Mouse (Mus musculus) heart, postnatal 14 days (tissue): Measurements from ENCODE around the gene Itgb7. TPM values are rescaled to one million over a fixed set of nuclear protein-coding genes. Genes with fewer than 3 reads are reported as not detected.
"Not testable (repeated sequence)": the region's sequence is repeated elsewhere in the genome, so short reads cannot be mapped to it uniquely, and the experiment has no call there.

Experiments used
- DNase-seq, 2 experiments: peaks; one replicate each; pipeline ENCODE4 v3.0.0; 2021 to 2022
- intact Hi-C: fragments of 180-260 bp; cut with DNase I; formaldehyde crosslinking; loops from one replicate; pipeline ENCODE4 v1.15.1; 2025
- total RNA-seq, 2 experiments: library from RNA; stranded (reverse); gene quantifications; 2 replicates each; pipeline ENCODE4 v1.2.3; 2021

Gene Itgb7
- total RNA-seq, 2 experiments from 2014 or later: 1.5 to 1.8 TPM

- no peak for DNase-seq
- intact Hi-C loops: no loop called here
These were observed 2.2 kb upstream of the Itgb7 start for GRCm38 (mm10) chr15:102233896-102234295.

GRCm38 (mm10) chr15:102232764-102233163 is 1.0 kb upstream of the Itgb7 start:
- no peak for DNase-seq
- intact Hi-C loops: no loop called here

- DNase-seq: no peak
- intact Hi-C loops: no loop called here
These were observed 1.1 kb downstream of the Itgb7 start for GRCm38 (mm10) chr15:102230408-102231321.

GRCm38 (mm10) chr15:102225619-102226018 is 6.1 kb downstream of the Itgb7 start:
- intact Hi-C loops, DNase-seq: not testable (repeated sequence)

GRCm38 (mm10) chr15:102224992-102225617 is 6.6 kb downstream of the Itgb7 start:
- DNase-seq: no peak
- intact Hi-C loops: loop anchor here (1.0 to 5.0 kb wide), 2 partner anchors 47 to 133 kb away; no protein-coding TSS in a partner anchor

GRCm38 (mm10) chr15:102224186-102224991 is 7.4 kb downstream of the Itgb7 start:
- peak; percentile 88 to 89 for DNase-seq
- intact Hi-C loops: loop anchor here (1.0 to 5.0 kb wide), 2 partner anchors 46 to 132 kb away; no protein-coding TSS in a partner anchor

- intact Hi-C loops: loop anchor here (5.0 kb wide), 1 partner anchor 130 kb away; no protein-coding TSS in a partner anchor
- DNase-seq: no peak
These were observed 9.4 kb downstream of the Itgb7 start for GRCm38 (mm10) chr15:102222386-102222785.

- no peak for DNase-seq
- intact Hi-C loops: loop anchor here (5.0 kb wide), 1 partner anchor 100 kb away; no protein-coding TSS in a partner anchor
These were observed 14.4 kb downstream of the Itgb7 start for GRCm38 (mm10) chr15:102217325-102217724.

GRCm38 (mm10) chr15:102216459-102217228 is 15.1 kb downstream of the Itgb7 start:
- no peak for DNase-seq
- intact Hi-C loops: loop anchor here (5.0 kb wide), 1 partner anchor 99 kb away; no protein-coding TSS in a partner anchor

- DNase-seq: no peak
These were observed 16.1 kb downstream of the Itgb7 start for GRCm38 (mm10) chr15:102215624-102216023.

GRCm38 (mm10) chr15:102214132-102214531 is 17.6 kb downstream of the Itgb7 start:
- no peak for DNase-seq
- intact Hi-C loops: no loop called here

More at GRCm38 (mm10) chr15:102215624-102216023, 16.1 kb downstream of the Itgb7 start:
- intact Hi-C loops: loop anchor here (5.0 kb wide), 1 partner anchor 98 kb away; no protein-coding TSS in a partner anchor

- no peak for DNase-seq
- intact Hi-C loops: no loop called here
These were observed 19.8 kb downstream of the Itgb7 start for GRCm38 (mm10) chr15:102211895-102212294.

- DNase-seq: no peak
- intact Hi-C loops: no loop called here
These were observed 20.9 kb downstream of the Itgb7 start for GRCm38 (mm10) chr15:102210816-102211215.

- intact Hi-C loops: no loop called here
- DNase-seq: no peak
These were observed 22.6 kb downstream of the Itgb7 start for GRCm38 (mm10) chr15:102209114-102209513.

- no peak for DNase-seq
- intact Hi-C loops: no loop called here
These were observed 23.6 kb downstream of the Itgb7 start for GRCm38 (mm10) chr15:102208092-102208561.

GRCm38 (mm10) chr15:102207351-102207750 is 24.4 kb downstream of the Itgb7 start:
- DNase-seq: no peak
- intact Hi-C loops: no loop called here

GRCm38 (mm10) chr15:102205779-102206178 is 26.0 kb downstream of the Itgb7 start:
- intact Hi-C loops: no loop called here
- no peak for DNase-seq

- intact Hi-C loops: no loop called here
- no peak for DNase-seq
These were observed 26.9 kb downstream of the Itgb7 start, which contains the start of gene Csad for GRCm38 (mm10) chr15:102204674-102205505. Gene Csad (minus strand): TSS chr15:102204724.
